Mouse (Mus musculus) cerebellum, adult 11 months (tissue): ENCODE measurements around the gene Med1.
A peak's percentile ranks its signal among the peaks of the same experiment; 100 is the strongest.
"Not testable (repeated sequence)": the region's sequence is repeated elsewhere in the genome, so short reads cannot be mapped to it uniquely, and the experiment has no call there.

Experiments
- DNase-seq: peaks from one replicate; pipeline ENCODE4 v3.0.0; 2022

Med1 gene

DNA sequence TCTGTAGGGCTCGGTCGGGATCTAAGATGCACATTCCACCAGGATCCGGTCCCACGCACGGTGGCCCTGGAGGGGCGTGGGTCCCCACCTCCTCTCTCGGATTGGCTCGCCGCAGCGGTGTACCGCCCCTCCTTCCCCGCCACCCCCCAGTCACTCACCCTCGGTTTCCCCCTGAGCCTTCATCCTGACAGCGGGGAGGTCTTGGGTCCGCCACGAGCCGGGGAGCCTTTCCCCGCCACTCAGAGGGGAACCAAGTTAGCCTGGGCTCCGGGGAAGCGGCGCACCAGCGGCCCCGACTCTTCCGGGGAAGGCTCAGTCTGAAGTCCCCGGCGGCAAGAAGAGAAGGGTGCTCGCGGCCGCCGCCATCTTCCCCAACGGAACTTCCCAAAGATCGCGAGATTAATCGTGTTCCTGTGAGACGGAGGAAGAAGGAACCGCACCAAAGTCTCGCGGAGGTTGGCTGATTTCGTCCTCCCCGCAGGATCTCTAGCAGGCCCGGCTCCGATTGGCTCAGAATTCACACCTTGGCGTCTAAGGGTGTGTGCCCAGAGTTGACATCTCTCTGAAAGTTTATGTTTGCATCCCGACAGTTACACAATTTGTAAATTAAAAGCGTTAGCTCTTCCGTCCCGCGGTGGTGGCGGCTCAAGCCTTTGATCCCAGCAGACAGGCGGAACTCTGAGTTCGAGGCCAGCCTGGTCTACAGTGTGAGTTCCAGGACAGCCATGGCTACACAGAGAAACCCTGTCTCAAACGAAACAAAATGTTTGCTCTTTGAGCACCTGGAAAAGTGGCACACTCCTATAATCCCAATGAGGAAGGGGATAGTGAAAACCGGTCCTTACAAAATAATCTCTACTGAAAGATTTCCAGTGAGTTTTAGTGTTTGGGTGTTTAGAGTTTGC is at the start of gene Med1:
Med1 (minus strand) TSS at position 393 of the 905 bp plus-strand sequence.
- DNase-seq, result peak; percentile 85

GRCm38 (mm10) chr11:98238995-98239394 is 45.9 kb upstream of the Med1 start:
- DNase-seq, result no peak

- DNase-seq, result no peak
Observed at GRCm38 (mm10) chr11:98238416-98238815, 45.3 kb upstream of the Med1 start.

DNA sequence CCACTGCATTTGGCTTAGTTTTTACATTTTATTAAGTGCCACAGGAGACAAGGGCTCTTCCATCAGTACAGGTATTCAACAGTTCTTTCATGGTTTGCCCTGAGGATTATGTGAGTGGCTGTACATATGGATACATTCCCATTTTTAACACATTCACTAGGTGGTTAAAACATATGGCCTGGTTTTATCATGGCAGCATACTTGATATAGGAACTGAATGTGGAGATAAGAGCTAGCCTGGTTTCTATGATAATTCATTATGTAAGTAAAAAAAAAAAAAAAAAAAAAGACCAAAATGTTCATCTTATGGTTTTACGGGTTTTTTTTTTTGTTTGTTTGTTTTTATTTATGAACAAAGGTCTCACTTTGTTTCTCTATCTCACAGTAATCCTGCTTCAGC is 33.3 kb upstream of the Med1 start:
- DNase-seq, result no peak

DNA sequence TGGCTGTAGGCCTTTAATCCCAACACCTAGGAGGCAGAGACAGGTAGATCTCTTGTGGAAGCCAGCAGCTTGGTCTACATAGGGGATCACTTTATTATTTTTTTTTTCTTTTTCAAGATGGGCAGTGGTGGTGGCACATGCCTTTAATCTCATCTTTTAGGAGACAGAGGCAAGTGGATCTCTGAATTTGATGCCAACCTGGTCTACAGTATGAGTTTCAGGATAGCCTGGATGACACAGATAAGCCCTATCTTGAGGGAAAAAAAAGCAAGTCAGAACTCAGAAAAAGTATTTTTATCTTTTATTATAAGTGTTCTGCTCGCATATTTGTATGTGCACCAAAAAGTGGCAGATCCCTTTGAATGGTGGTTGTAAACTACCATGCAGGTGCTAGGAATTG is 20.2 kb upstream of the Med1 start:
- DNase-seq, result no peak

DNA sequence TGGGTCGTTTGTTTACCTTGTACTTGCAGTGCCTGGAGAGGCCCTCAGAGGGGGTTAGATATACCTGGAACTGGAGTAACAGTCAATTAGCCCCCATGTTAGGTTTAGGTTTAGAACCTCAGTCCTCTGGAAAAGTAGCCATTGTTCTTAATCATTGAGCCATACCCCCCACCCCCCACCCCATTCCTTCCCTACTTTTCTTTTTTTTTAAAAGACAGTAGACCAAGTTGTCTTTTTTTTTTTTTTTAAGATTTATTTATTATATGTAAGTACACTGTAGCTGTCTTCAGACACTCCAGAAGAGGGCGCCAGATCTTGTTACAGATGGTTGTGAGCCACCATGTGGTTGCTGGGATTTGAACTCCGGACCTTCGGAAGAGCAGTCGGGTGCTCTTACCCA is 16.6 kb upstream of the Med1 start:
- DNase-seq, result not testable (repeated sequence)

DNA sequence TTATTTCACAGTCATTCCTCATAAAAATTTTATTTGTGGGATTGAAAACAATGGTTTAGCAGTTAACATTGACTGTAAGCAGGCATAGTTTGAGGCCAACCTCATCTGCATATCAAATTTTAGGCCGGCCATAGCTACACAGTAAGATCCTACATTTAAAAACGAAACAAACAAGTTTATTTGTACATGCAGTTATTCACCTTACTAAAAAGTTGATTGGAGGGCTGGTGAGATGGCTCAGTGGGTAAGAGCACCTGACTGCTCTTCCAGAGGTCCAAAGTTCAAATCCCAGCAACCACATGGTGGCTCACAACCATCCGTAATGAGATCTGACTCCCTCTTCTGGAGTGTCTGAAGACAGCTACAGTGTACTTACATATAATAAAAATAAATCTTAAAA is 13.2 kb upstream of the Med1 start:
- not testable (repeated sequence) for DNase-seq

DNA sequence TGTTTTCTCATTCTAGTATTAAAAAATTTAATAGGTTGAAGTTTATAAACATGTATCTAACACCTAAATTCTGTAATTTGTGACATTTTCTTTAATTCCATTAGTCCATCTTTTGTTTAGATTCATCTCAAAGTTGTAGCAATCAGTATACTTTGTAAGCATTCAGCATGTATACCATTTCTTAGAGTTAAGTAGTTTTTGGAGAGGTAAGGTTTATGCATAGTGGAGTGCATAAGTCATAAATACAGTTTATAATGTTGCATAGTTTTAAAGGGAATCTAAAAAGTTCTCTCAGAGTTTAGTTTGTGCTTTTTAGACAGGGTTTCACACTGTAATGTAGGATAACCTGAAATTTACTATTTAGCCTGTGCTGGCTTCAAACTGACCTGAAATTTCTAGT is 12.4 kb upstream of the Med1 start:
- DNase-seq, result no peak

DNA sequence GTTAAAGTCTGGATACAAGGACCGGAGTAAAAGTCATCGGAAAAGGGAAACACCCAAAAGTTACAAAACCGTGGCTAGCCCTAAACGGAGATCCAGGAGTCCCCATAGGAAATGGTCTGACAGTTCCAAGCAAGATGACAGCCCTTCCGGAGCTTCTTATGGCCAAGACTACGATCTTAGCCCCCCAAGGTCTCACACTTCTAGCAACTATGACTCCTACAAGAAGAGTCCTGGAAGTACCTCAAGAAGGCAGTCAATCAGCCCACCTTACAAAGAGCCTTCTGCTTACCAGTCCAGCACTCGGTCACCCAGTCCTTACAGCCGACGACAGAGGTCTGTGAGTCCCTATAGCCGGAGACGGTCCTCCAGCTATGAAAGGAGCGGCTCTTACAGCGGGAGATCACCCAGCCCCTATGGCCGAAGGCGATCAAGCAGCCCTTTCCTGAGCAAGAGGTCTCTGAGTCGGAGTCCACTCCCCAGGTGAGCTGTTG is 10.9 kb upstream of the Med1 start:
- DNase-seq, result no peak

DNA sequence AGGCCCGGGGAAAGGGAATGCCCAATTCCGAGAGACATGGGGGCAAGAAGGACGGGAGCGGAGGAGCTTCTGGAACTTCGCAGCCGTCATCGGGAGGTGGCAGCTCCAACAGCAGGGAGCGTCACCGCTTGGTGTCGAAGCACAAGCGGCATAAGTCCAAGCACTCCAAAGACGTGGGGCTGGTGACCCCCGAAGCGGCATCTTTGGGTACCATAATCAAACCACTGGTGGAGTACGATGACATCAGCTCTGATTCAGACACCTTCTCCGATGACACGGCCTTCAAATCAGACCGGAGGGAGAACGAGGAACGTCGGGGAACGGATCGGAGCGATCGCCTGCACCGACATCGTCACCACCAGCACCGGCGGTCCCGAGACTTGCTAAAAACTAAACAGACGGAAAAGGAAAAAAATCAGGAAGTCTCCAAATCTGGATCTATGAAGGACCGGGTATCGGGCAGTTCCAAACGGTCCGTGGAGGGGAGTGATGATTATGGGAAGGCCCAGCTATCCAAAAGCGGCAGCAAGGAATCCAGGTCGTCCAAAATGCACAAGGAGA is 10.3 kb upstream of the Med1 start:
- peak; percentile 41 for DNase-seq

GRCm38 (mm10) chr11:98202641-98203350 is 9.7 kb upstream of the Med1 start, which contains the start of gene Cdk12:
Gene Cdk12 (plus strand): TSS chr11:98203059.
- DNase-seq, result peak; percentile 95

GRCm38 (mm10) chr11:98201791-98202640 is 8.9 kb upstream of the Med1 start:
- peak; percentile 27 for DNase-seq

DNA sequence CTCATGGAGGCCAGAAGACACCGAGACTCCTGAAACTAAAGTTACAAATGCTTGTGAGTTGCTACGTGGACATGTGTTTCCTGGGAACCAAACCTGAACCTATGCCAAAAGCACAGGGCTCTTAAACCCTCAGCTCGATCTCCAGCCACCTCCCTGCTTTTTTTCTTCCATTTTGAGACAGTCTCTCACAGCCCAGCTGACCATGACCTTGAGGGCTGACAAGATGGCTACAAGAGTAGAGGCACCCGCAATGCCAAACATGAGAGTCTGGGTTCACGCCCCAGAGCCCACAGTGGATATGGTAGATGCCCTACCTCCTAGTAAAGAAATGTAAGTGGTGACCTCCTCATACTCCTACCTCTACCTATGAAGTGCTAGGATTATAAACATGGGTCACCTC is 2.3 kb downstream of the Med1 start:
- DNase-seq, result no peak

GRCm38 (mm10) chr11:98187640-98188395 is 5.3 kb downstream of the Med1 start:
- DNase-seq, result no peak

GRCm38 (mm10) chr11:98182149-98182548 is 10.9 kb downstream of the Med1 start:
- DNase-seq, result not testable (repeated sequence)

DNA sequence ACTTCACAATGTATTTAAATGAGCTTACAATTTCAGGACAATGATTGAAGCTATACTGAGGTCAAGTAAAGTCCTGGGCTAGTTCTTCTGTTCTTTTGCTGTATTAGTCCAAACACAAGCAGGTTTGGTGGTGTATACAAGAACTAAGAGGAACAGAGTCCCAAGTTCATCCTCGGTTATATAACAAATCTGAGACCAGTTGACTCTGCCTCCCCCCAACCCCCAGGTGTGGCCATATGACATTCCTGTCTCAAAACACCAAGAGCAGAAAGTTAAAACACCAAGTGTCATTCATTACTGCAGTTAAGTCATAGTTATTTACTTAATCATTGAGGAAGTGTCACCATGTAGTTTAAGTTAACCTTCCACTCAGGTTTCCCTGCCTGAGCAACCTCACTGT is 24.7 kb downstream of the Med1 start:
- DNase-seq, result no peak

- no peak for DNase-seq
Observed at GRCm38 (mm10) chr11:98155094-98155493, 38.0 kb downstream of the Med1 start.

DNA sequence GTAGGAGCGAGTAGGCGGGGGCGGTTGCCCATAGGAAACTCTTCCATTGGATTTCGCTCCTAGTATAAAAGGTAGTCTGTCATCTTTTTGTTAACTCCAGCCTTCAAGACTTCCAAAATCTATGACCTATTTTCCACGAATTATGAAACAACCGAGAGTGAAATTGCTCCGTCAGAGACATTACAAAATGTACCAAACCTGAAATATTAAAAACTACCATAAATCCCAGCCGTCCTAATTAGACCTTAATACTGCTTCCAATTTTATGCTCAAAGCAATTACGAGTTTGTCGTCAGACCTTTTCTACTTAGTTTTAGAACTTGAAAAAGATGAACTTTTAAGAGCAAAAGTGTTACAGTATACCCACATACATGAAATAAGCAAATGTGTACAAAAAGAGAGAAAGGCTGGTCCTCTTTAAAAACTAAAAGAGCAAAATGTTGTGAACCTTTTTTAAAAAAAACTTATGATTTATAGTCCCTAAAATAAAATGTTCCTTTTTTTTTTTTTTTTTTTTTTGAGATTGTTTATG is 42.4 kb downstream of the Med1 start:
- no peak for DNase-seq

GRCm38 (mm10) chr11:98149786-98150624 is 43.1 kb downstream of the Med1 start, which contains the start of gene Fbxl20:
Gene Fbxl20 (minus strand): TSS chr11:98150403.
- DNase-seq, result peak; percentile 86

DNA sequence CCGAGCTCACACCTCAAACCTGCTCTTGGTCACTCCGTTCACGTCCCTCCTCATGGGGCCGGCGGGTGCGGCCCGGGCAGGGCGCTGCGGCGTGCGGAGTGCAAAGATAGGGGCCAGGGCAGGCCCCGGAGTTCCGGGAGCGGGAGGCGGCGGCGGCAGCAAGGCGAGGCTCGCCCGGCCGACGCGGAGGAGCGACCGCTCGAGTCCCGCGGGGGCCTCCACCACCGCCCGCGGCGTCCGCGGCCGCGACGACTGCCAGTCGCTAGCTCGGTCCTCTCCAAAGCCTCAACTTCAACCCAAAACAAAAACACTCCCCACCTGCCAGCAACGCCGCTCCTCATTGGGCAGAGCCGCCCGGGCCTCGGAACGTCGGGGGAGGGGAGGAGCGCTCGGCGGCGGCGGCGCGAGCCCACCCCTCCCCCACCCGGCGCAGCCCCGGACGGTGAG is 43.8 kb downstream of the Med1 start:
- peak; percentile 89 for DNase-seq
